Mouse (Mus musculus): ENCODE data around the gene Sema4d. TPM values are rescaled to one million over a fixed set of nuclear protein-coding genes. Genes with fewer than 3 reads are reported as not detected.

Gene Sema4d
- total RNA-seq, 1 experiment, result 25.1 TPM

DNA sequence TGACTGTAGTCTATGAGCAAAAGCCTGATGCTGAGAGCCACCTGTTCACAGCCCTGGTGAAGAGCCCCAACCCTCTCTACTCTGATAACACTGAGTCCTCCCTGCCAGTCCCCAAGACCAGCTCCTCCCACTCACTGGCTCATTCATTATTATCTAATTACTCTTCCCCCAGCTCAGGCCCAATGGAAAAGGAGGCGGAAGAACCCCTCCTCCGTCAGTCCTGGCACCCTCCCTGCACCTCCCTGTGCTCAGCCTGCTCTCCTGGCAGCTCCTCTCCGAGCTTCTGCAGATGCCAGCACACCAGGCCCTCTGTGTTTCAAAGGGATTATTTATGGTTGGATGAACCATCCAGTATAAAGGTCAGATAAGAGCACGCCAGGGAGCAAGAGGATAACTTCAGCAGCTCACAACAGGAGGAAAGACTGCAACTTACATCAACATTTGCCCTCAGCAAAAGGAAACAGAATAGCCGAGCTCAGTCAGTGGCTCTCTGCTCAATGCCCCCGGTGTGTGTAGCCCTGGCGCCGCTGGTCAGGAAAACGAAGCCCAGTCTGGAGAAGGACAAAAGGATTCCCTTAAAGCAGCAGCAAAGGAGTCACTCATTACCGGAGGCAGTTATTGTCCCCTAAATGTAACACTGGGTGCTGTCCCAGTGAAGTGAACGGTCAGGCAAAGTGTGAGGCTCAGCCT lies 16.4 kb downstream of the Sema4d start:
- in situ Hi-C loops (cut with MboI; ENCODE audit: low sequenced_read_pairs in 2 of 2, unreplicated experiment in 2 of 2), result no loop called here
- peaks cover 0 to 9% of the 10 kb centered on the region in 2 experiments; a peak in 2 of 4 replicates for H3K4me1 ChIP-seq (ENCODE audit: control insufficient read depth in 2 of 2, insufficient read depth in 2 of 2, low read length in 2 of 2, poor library complexity in 1 of 2)
- DNase-seq (ENCODE audit: low read depth, low spot score), result no peak
- TF ChIP-seq HCFC1 (IDR thresholded peaks at IDR 0.05; ENCODE audit: borderline replicate concordance, insufficient read depth, low read length) (no peak), ZC3H11A (IDR thresholded peaks at IDR 0.05; ENCODE audit: borderline replicate concordance, low read depth, low read length) (no peak), MAFK (IDR thresholded peaks at IDR 0.05; ENCODE audit: insufficient read depth, low read depth, low read length) (no peak), CHD2 (IDR thresholded peaks at IDR 0.05; ENCODE audit: low read depth, low read length) (no peak), ZNF384 (IDR thresholded peaks at IDR 0.05; ENCODE audit: low read depth, low read length) (no peak)
- H3K36me3 ChIP-seq (ENCODE audit: control insufficient read depth, insufficient read depth, low read length, poor library complexity, severe bottlenecking), result no peaks in the 10 kb centered on the region; the same call in 1 of the 2 replicates
- no peak overlapping the region for H3K27ac ChIP-seq (ENCODE audit: insufficient read depth, low read depth, low read length, poor library complexity, severe bottlenecking)
- no peak overlapping the region for H3K9ac ChIP-seq (ENCODE audit: insufficient read depth, low read depth, low read length, poor library complexity, severe bottlenecking)
- H3K9me3 ChIP-seq (ENCODE audit: control insufficient read depth, insufficient read depth, low read depth, low read length), result no peaks in the 10 kb centered on the region
- no peak overlapping the region for H3K4me3 ChIP-seq (ENCODE audit: insufficient read depth in 1 of 2, low read depth in 1 of 2, low read length in 2 of 2, poor library complexity in 1 of 2, severe bottlenecking in 1 of 2)

DNA sequence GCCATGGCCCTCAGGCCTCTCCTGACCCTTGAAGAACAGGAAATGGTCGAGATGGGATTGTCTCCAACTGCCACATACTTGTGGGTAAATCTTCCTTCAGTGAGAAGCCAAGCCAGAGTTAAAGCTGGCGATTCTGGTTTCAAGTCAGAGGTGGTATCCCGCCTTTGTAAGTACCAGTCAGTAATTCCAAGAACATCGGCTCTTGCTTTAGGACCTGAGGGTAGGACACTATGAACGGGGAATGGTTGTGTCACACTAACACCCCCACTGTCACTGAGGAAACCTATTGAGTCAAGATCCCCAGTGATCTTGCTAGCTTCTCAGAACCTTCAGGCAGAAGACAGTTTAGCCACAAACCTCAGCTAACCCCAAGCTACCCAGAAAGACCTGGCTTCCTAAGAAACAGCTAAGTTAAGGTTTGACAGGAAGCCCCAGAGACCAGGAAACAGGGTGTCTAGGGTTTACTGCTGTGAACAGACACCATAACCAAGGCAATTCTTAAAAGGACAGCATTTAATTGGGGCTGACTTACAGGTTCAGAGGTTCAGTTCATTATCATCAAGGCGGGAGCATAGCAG lies 17.3 kb downstream of the Sema4d start:
- Histone ChIP-seq H3K4me3 (ENCODE audit: insufficient read depth in 1 of 2, low read depth in 1 of 2, low read length in 2 of 2, poor library complexity in 1 of 2, severe bottlenecking in 1 of 2) (no peak overlapping the region), H3K36me3 (ENCODE audit: control insufficient read depth, insufficient read depth, low read length, poor library complexity, severe bottlenecking) (no peaks in the 10 kb centered on the region; the same call in 1 of the 2 replicates), H3K9ac (ENCODE audit: insufficient read depth, low read depth, low read length, poor library complexity, severe bottlenecking) (no peak overlapping the region), H3K4me1 (ENCODE audit: control insufficient read depth in 2 of 2, insufficient read depth in 2 of 2, low read length in 2 of 2, poor library complexity in 1 of 2) (peaks cover 0 to 10% of the 10 kb centered on the region in 2 experiments; a peak in 2 of 4 replicates), H3K9me3 (ENCODE audit: control insufficient read depth, insufficient read depth, low read depth, low read length) (no peaks in the 10 kb centered on the region), H3K27ac (ENCODE audit: insufficient read depth, low read depth, low read length, poor library complexity, severe bottlenecking) (no peak overlapping the region)
- no peak for TF ChIP-seq ZC3H11A (IDR thresholded peaks at IDR 0.05; ENCODE audit: borderline replicate concordance, low read depth, low read length)
- no peak for TF ChIP-seq ZNF384 (IDR thresholded peaks at IDR 0.05; ENCODE audit: low read depth, low read length)
- no peak for TF ChIP-seq HCFC1 (IDR thresholded peaks at IDR 0.05; ENCODE audit: borderline replicate concordance, insufficient read depth, low read length)
- TF ChIP-seq MAFK (IDR thresholded peaks at IDR 0.05; ENCODE audit: insufficient read depth, low read depth, low read length), result no peak
- no peak for TF ChIP-seq CHD2 (IDR thresholded peaks at IDR 0.05; ENCODE audit: low read depth, low read length)
- DNase-seq (ENCODE audit: low read depth, low spot score), result no peak
- in situ Hi-C loops (cut with MboI; ENCODE audit: low sequenced_read_pairs in 2 of 2, unreplicated experiment in 2 of 2), result no loop called here

DNA sequence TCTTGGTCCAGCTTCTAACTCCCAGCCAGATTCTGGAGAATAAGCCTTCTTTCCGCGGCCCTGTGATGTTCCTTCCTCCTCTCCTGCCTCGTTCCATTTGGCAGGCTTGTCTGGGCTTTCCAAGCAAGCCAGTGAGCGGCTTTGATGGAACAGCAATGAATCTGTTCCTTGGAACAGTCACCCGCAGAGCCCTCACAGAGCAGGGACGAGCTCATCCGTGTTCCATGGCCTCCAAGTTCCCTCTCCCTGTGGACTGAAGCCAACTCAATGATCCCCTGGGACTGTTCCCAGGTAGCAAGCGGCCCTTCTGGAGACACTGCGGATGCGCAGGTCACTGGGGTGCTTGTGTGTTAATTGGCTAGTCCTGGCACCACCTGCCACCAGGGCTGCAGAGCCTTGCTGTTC lies 21.7 kb downstream of the Sema4d start:
- no peak overlapping the region for H3K4me3 ChIP-seq (ENCODE audit: insufficient read depth in 1 of 2, low read depth in 1 of 2, low read length in 2 of 2, poor library complexity in 1 of 2, severe bottlenecking in 1 of 2)
- in situ Hi-C loops (cut with MboI; ENCODE audit: low sequenced_read_pairs in 2 of 2, unreplicated experiment in 2 of 2), result no loop called here
- H3K36me3 ChIP-seq (ENCODE audit: control insufficient read depth, insufficient read depth, low read length, poor library complexity, severe bottlenecking), result no peaks in the 10 kb centered on the region; the same call in 1 of the 2 replicates
- no peak for DNase-seq (ENCODE audit: low read depth, low spot score)
- H3K4me1 ChIP-seq (ENCODE audit: control insufficient read depth in 2 of 2, insufficient read depth in 2 of 2, low read length in 2 of 2, poor library complexity in 1 of 2), result peaks cover 0 to 6% of the 10 kb centered on the region in 2 experiments; a peak in 1 of 4 replicates
- H3K27ac ChIP-seq (ENCODE audit: insufficient read depth, low read depth, low read length, poor library complexity, severe bottlenecking), result no peak overlapping the region
- TF ChIP-seq CHD2 (IDR thresholded peaks at IDR 0.05; ENCODE audit: low read depth, low read length) (no peak), MAFK (IDR thresholded peaks at IDR 0.05; ENCODE audit: insufficient read depth, low read depth, low read length) (no peak), ZNF384 (IDR thresholded peaks at IDR 0.05; ENCODE audit: low read depth, low read length) (no peak), ZC3H11A (IDR thresholded peaks at IDR 0.05; ENCODE audit: borderline replicate concordance, low read depth, low read length) (no peak), HCFC1 (IDR thresholded peaks at IDR 0.05; ENCODE audit: borderline replicate concordance, insufficient read depth, low read length) (no peak)
- H3K9ac ChIP-seq (ENCODE audit: insufficient read depth, low read depth, low read length, poor library complexity, severe bottlenecking), result 0 out of 2 replicates have a peak overlapping the region, but pooled peaks have one; percentile 21
- no peaks in the 10 kb centered on the region for H3K9me3 ChIP-seq (ENCODE audit: control insufficient read depth, insufficient read depth, low read depth, low read length)

DNA sequence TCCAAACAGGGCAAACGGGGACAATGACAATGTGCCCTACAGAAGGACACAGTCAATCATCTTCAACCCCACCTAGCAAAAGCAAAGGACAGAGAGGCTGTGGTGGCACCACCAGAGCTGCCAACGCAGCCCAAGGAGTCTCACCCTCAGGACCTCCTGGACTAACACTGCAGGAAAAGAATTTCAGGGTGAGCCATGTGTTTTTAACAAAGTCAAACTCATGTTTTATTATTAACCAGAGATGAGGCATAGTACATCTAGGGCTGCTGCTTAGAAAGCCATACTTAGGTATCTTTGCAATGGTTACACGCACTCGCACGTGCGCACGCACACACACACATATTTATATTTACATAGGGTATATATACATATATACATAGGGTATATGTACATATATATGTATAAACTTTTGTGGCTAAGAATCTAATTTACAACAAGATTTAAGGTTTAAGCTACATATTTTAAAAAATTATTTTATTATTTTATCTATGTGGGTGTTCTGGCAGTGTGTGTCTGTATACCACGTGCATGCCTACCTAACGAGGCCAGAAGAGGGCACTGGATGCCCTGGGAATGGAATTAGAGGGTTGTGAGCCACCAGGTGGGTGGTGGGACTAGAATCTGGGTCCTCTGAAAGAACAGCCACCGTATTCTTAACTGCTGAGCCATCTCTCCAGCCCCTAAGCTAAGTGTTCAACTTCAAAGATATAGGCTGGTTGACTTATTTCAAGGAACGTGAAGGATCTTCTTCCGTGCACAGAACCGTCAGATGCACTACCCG lies 22.7 kb downstream of the Sema4d start:
- Histone ChIP-seq H3K9ac (ENCODE audit: insufficient read depth, low read depth, low read length, poor library complexity, severe bottlenecking) (no peak overlapping the region), H3K4me1 (ENCODE audit: control insufficient read depth in 2 of 2, insufficient read depth in 2 of 2, low read length in 2 of 2, poor library complexity in 1 of 2) (peaks cover 0 to 6% of the 10 kb centered on the region in 2 experiments; a peak in 1 of 4 replicates), H3K27ac (ENCODE audit: insufficient read depth, low read depth, low read length, poor library complexity, severe bottlenecking) (no peak overlapping the region), H3K4me3 (ENCODE audit: insufficient read depth in 1 of 2, low read depth in 1 of 2, low read length in 2 of 2, poor library complexity in 1 of 2, severe bottlenecking in 1 of 2) (no peak overlapping the region), H3K9me3 (ENCODE audit: control insufficient read depth, insufficient read depth, low read depth, low read length) (no peaks in the 10 kb centered on the region), H3K36me3 (ENCODE audit: control insufficient read depth, insufficient read depth, low read length, poor library complexity, severe bottlenecking) (no peaks in the 10 kb centered on the region; the same call in 1 of the 2 replicates)
- in situ Hi-C loops (cut with MboI; ENCODE audit: low sequenced_read_pairs in 2 of 2, unreplicated experiment in 2 of 2), result no loop called here
- no peak for TF ChIP-seq ZC3H11A (IDR thresholded peaks at IDR 0.05; ENCODE audit: borderline replicate concordance, low read depth, low read length)
- no peak for TF ChIP-seq HCFC1 (IDR thresholded peaks at IDR 0.05; ENCODE audit: borderline replicate concordance, insufficient read depth, low read length)
- no peak for TF ChIP-seq ZNF384 (IDR thresholded peaks at IDR 0.05; ENCODE audit: low read depth, low read length)
- TF ChIP-seq CHD2 (IDR thresholded peaks at IDR 0.05; ENCODE audit: low read depth, low read length), result no peak
- TF ChIP-seq MAFK (IDR thresholded peaks at IDR 0.05; ENCODE audit: insufficient read depth, low read depth, low read length), result no peak
- DNase-seq (ENCODE audit: low read depth, low spot score), result no peak
